20 mouse cellular contexts compared by ENCODE assay signal in the genomic region with DNA sequence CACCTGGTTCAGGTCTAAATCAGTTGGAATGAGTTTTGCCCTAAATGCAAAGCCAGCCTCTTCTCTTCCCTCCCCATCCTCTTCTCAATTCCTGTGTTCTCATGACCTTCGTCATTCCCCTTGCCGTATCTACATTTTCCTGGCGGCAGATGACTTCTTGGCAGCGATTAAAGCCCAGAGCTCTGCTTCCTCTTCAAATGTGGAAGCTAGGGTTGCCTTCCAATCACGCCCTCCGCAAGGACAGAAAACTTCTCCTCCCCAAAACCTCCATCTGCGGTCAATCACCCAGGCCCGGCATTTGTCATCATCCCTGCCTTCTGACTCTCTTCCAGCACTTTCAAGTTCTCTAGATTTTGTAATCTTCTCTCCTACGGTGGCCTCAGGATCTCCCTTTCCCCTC.
DNase-seq lines count a peak whose midpoint lies in the region; ATAC-seq and TF ChIP-seq lines count a peak whose summit lies in the region.
"Had no signal": no experiment of that assay in that cellular context is flagged by ENCODE, and none has a peak within 500 bp of the region (broad histone marks: within the 10 kb centered on the region; RNA-seq: fewer than 3 reads in every experiment).

No protein-coding gene starts in this region.

- H3K27ac ChIP-seq in liver, adult 2 months (replicated peaks; ENCODE audit: insufficient read depth, low read depth, low read length): no peak overlapping the region
- no peak overlapping the region for H3K27ac ChIP-seq in liver, embryonic 12.5 days
- no peak overlapping the region for H3K27ac ChIP-seq in heart, embryonic 16.5 days (ENCODE audit: low read length)
- no peak overlapping the region for H3K27ac ChIP-seq in left cerebral cortex, adult 2 months
- no peak overlapping the region for H3K27ac ChIP-seq in cerebellum, adult 2 months (ENCODE audit: insufficient read depth, low read length)
- H3K27ac ChIP-seq: embryonic facial prominence, embryonic 12.5 days; heart, embryonic 15.5 days; hindbrain, embryonic 12.5 days had no signal

- H3K4me3 ChIP-seq in liver, adult 2 months (ENCODE audit: insufficient read depth, low read depth, low read length): no peak overlapping the region
- H3K4me3 ChIP-seq in liver, embryonic 12.5 days: no peak overlapping the region
- no peak overlapping the region for H3K4me3 ChIP-seq in heart, embryonic 16.5 days (ENCODE audit: low read length)
- no peak overlapping the region for H3K4me3 ChIP-seq in left cerebral cortex, adult 2 months
- H3K4me3 ChIP-seq in cerebellum, adult 2 months (replicated peaks; ENCODE audit: insufficient read depth, low read depth, low read length): no peak overlapping the region
- H3K4me3 ChIP-seq: embryonic facial prominence, embryonic 12.5 days; heart, embryonic 15.5 days; hindbrain, embryonic 12.5 days had no signal

- intact Hi-C loops in heart, postnatal 14 days (cut with DNase I): no loop called here
- intact Hi-C loops in left cerebral cortex, adult 2 months (cut with DNase I): no loop called here

- no peak overlapping the region for H3K9ac ChIP-seq in liver, adult 2 months (ENCODE audit: low read depth, low read length)
- no peak overlapping the region for H3K9ac ChIP-seq in liver, embryonic 12.5 days
- no peak overlapping the region for H3K9ac ChIP-seq in heart, embryonic 16.5 days (ENCODE audit: low read length)
- H3K9ac ChIP-seq: embryonic facial prominence, embryonic 12.5 days; heart, embryonic 15.5 days; hindbrain, embryonic 12.5 days had no signal

- no peak for TF ChIP-seq POLR2A in liver, adult 2 months (IDR thresholded peaks at IDR 0.05; ENCODE audit: extremely low read depth, insufficient read depth, low read length)
- no peak for TF ChIP-seq POLR2A in cerebellum, adult 2 months (IDR thresholded peaks at IDR 0.05; ENCODE audit: borderline replicate concordance, insufficient read depth, low read length)

- peak; percentile 44 for DNase-seq in liver, adult 2 months (ENCODE audit: extremely low read depth, low read depth, low spot score)
- peak; percentile 51 to 52 for DNase-seq in heart, postnatal 14 days
- DNase-seq in left cerebral cortex, adult 2 months (ENCODE audit: extremely low spot score in 1 of 2, low spot score in 2 of 2): no peak
- no peak for DNase-seq in MN1 (ENCODE audit: low spot score)
- DNase-seq in cerebellum, adult 2 months: no peak
- DNase-seq: adrenal gland, adult 8-10 months; adrenal gland, postnatal 36 days; cerebellum, adult 9-10 months; cerebellum, postnatal 25 days; gastrocnemius, postnatal 10 days; kidney, adult 8-10 months had no signal

- WGBS in liver, adult 2 months: 85% methylated on average over 9 of the region's 9 CpGs
- WGBS in liver, embryonic 12.5 days (ENCODE audit: insufficient replicate concordance): 65% methylated on average over 9 of the region's 9 CpGs
- 68% methylated on average over 9 of the region's 9 CpGs for WGBS in heart, embryonic 16.5 days
- 83% methylated on average over 9 of the region's 9 CpGs for WGBS in cerebellum, adult 2 months

- no peaks in the 10 kb centered on the region for H3K79me2 ChIP-seq in liver, adult 2 months (ENCODE audit: control insufficient read depth, insufficient read depth, low read length)

- no peaks in the 10 kb centered on the region for H3K4me1 ChIP-seq in liver, adult 2 months (ENCODE audit: control insufficient read depth, insufficient read depth, low read length)
- H3K4me1 ChIP-seq in liver, embryonic 12.5 days: no peaks in the 10 kb centered on the region
- H3K4me1 ChIP-seq in heart, embryonic 16.5 days (ENCODE audit: control insufficient read depth, insufficient read depth, low read length): no peaks in the 10 kb centered on the region; the same call in 1 of the 2 replicates
- H3K4me1 ChIP-seq in cerebellum, adult 2 months (ENCODE audit: control insufficient read depth, insufficient read depth, low read length): no peaks in the 10 kb centered on the region
- H3K4me1 ChIP-seq: heart, embryonic 15.5 days; hindbrain, embryonic 12.5 days had no signal

- H3K36me3 ChIP-seq in liver, adult 2 months (ENCODE audit: control insufficient read depth, insufficient read depth, low read length): no peaks in the 10 kb centered on the region
- H3K36me3 ChIP-seq in liver, embryonic 12.5 days: no peaks in the 10 kb centered on the region
- H3K36me3 ChIP-seq in heart, embryonic 16.5 days (ENCODE audit: control insufficient read depth, insufficient read depth): no peaks in the 10 kb centered on the region
- H3K36me3 ChIP-seq: embryonic facial prominence, embryonic 12.5 days; heart, embryonic 15.5 days; hindbrain, embryonic 12.5 days had no signal

- no peak for TF ChIP-seq CTCF in liver, adult 2 months (IDR thresholded peaks at IDR 0.05; ENCODE audit: low read depth, low read length)
- TF ChIP-seq CTCF in left cerebral cortex, adult 2 months (IDR thresholded peaks at IDR 0.05): no peak
- no peak for TF ChIP-seq CTCF in cerebellum, adult 2 months (IDR thresholded peaks at IDR 0.05; ENCODE audit: borderline replicate concordance, insufficient read depth, low read depth, low read length)

- H3K9me3 ChIP-seq in liver, embryonic 12.5 days (replicated peaks): no peaks in the 10 kb centered on the region
- H3K9me3 ChIP-seq in heart, embryonic 16.5 days (replicated peaks; ENCODE audit: control insufficient read depth, low read length): no peaks in the 10 kb centered on the region
- H3K9me3 ChIP-seq: embryonic facial prominence, embryonic 12.5 days; heart, embryonic 15.5 days; hindbrain, embryonic 12.5 days had no signal

- H3K27me3 ChIP-seq in liver, adult 2 months (ENCODE audit: control insufficient read depth, insufficient read depth, low read length): no peaks in the 10 kb centered on the region
- H3K27me3 ChIP-seq in liver, embryonic 12.5 days (replicated peaks): no peaks in the 10 kb centered on the region
- H3K27me3 ChIP-seq in heart, embryonic 16.5 days (ENCODE audit: control insufficient read depth, insufficient read depth, low read length): no peaks in the 10 kb centered on the region
- no peaks in the 10 kb centered on the region; the same call in 1 of the 2 replicates for H3K27me3 ChIP-seq in cerebellum, adult 2 months (ENCODE audit: control insufficient read depth, insufficient read depth, low read length)
- H3K27me3 ChIP-seq: heart, embryonic 15.5 days had no signal

- no peak overlapping the region for H3K4me2 ChIP-seq in liver, embryonic 12.5 days
- no peak overlapping the region for H3K4me2 ChIP-seq in heart, embryonic 16.5 days (ENCODE audit: low read depth, low read length)
- H3K4me2 ChIP-seq: embryonic facial prominence, embryonic 12.5 days; heart, embryonic 15.5 days; hindbrain, embryonic 12.5 days had no signal

- no peak for ATAC-seq in liver, embryonic 12.5 days
- 0 out of 2 replicates have a peak, but pooled peaks have one; percentile 41 for ATAC-seq in heart, embryonic 16.5 days (replicated peaks; ENCODE audit: extremely low read depth, insufficient read depth, low FRiP score)
- ATAC-seq: forebrain, embryonic 16.5 days; hindbrain, embryonic 16.5 days; inflammation-experienced regulatory T-cells, adult 6 months; intestine, postnatal 0 days had no signal

Comparison
In these comparisons a context has a peak if more than half of its experiments do, and no peak if none do; other contexts are left out.
1. DNase-seq: peak in liver, adult 2 months (single experiment) and heart, postnatal 14 days (2 of 2); none in left cerebral cortex, adult 2 months (0 of 2), MN1 (single experiment) and cerebellum, adult 2 months (0 of 2).